19 mouse cellular contexts compared by ENCODE assay signal in the genomic region with DNA sequence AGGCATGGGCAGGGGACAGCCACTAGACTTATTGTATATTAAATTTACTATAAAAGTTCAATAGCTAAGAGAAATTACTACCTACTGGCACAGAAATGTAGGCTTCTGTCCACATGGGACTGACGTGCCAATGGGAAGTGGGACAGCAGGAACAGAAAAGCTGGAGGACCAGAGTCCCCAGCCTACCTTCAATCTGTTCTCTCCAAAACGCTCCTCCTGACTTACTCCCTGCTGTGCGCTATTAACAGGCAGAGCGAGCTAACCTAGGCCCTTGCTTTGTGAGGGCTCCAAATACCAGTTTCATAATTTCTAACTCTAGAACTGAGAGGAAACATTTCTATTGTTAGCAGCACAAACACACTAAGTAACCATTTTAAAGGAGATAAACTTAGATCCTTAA. TPM values are rescaled to one million over a fixed set of nuclear protein-coding genes. Genes with fewer than 3 reads are reported as not detected.
DNase-seq lines count a peak whose midpoint lies in the region; TF ChIP-seq lines count a peak whose summit lies in the region.
"Had no signal": no experiment of that assay in that cellular context is flagged by ENCODE, and none has a peak within 500 bp of the region (broad histone marks: within the 10 kb centered on the region; RNA-seq: fewer than 3 reads in every experiment).

No protein-coding gene starts in this region.

- no peak overlapping the region for H3K27ac ChIP-seq in gastrocnemius, adult 2 months
- H3K27ac ChIP-seq: forebrain, embryonic 13.5 days; heart, embryonic 10.5 days; hindbrain, embryonic 15.5 days; limb, embryonic 13.5 days; liver, embryonic 15.5 days; neural tube, embryonic 12.5 days had no signal

- DNase-seq in right cerebral cortex, adult 18-20 months: peak; percentile 6
- DNase-seq in right cerebral cortex, postnatal 14 days: no peak
- peak; percentile 92 for DNase-seq in cerebellum, adult 9-10 months
- peak; percentile 15 for DNase-seq in layer of hippocampus, adult 9-10 months (ENCODE audit: low spot score)
- peak; percentile 54 for DNase-seq in telencephalon, adult 2 months (ENCODE audit: low read depth, low spot score)
- no peak for DNase-seq in gastrocnemius, adult 2 months
- no peak for DNase-seq in ovary, postnatal 36 days (ENCODE audit: low spot score)
- DNase-seq: adrenal gland, adult 8-10 months; gastrocnemius, postnatal 10 days; kidney, adult 2 months; kidney, postnatal 36 days; lung, postnatal 10 days had no signal

- H3K4me3 ChIP-seq in gastrocnemius, adult 2 months: no peak overlapping the region
- H3K4me3 ChIP-seq: forebrain, embryonic 13.5 days; heart, embryonic 10.5 days; hindbrain, embryonic 15.5 days; limb, embryonic 13.5 days; liver, embryonic 15.5 days; megakaryocyte, embryonic 14.5 days; neural tube, embryonic 12.5 days had no signal

- intact Hi-C loops in gastrocnemius, adult 2 months (cut with DNase I): no loop called here

- no peak for TF ChIP-seq CTCF in gastrocnemius, adult 2 months (IDR thresholded peaks at IDR 0.05)

RNA-seq across cellular contexts. Expression of a gene that starts 52.7 kb away (rescaled TPM):
- 1 to 10 TPM in 1 of 2 experiments, under 1 TPM in 1; 0.59 to 1.0 TPM for total RNA-seq in gastrocnemius, adult 2 months (2021)

RNA-seq across cellular contexts. Expression of a gene that starts 52.8 kb away (rescaled TPM):
- total RNA-seq in gastrocnemius, adult 2 months (2021): 1 to 10 TPM in 1 of 2 experiments, under 1 TPM in 1; 0.84 to 3.6 TPM

Comparison
In these comparisons a context has a peak if more than half of its experiments do, and no peak if none do; other contexts are left out.
1. DNase-seq: peak in right cerebral cortex, adult 18-20 months (single experiment), cerebellum, adult 9-10 months (single experiment), layer of hippocampus, adult 9-10 months (single experiment) and telencephalon, adult 2 months (single experiment); none in right cerebral cortex, postnatal 14 days (single experiment), gastrocnemius, adult 2 months (single experiment) and ovary, postnatal 36 days (single experiment).